16 mouse cellular contexts compared by ENCODE assay signal in the genomic region with DNA sequence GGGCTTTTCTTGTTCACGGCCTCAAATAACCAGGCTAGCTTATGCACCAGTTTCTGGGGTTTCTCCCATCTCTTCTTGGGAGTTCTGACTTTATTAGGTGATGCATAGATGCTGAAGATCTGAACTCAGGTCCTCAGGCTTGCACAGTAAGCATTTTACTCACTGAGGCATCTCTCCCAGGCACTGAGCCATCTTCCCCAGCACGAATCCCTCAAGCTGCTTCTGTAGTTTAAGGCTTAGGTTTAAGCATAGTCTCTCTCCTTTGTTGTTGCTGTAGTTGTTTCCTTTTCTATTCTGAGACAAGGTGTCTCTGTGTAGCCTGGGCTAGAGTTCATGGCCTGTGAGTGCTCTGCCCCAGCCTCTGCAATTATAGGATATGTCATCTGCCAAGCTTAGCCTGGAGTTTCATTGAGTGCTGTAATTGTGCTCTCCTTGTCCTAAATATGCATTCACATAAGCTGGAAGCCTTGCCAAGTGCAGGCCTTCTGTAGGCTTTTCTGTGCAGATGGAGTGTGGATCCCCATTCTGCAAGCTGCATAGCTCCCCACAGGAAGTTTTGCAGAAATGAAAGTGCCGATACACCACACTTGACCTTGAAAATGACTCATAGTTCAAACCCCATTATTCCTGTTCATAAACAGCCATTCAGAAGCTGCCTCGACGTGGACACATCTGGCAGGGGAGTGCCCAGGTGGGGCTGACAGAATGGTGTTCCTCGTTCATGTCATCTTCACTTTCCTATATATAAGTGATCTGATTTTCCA. TPM values are rescaled to one million over a fixed set of nuclear protein-coding genes. Genes with fewer than 3 reads are reported as not detected.
DNase-seq lines count a peak whose midpoint lies in the region; ATAC-seq and TF ChIP-seq lines count a peak whose summit lies in the region.
"Had no signal": no experiment of that assay in that cellular context is flagged by ENCODE, and none has a peak within 500 bp of the region (broad histone marks: within the 10 kb centered on the region; RNA-seq: fewer than 3 reads in every experiment).

No protein-coding gene starts in this region.

- no peaks in the 10 kb centered on the region for H3K9me3 ChIP-seq in forebrain, postnatal 0 days (ENCODE audit: low read length)
- H3K9me3 ChIP-seq in forebrain, embryonic 13.5 days (replicated peaks): no peaks in the 10 kb centered on the region
- no peaks in the 10 kb centered on the region for H3K9me3 ChIP-seq in hindbrain, embryonic 10.5 days
- H3K9me3 ChIP-seq in embryonic facial prominence, embryonic 10.5 days: no peaks in the 10 kb centered on the region
- H3K9me3 ChIP-seq: hindbrain, embryonic 15.5 days; lung, embryonic 15.5 days; midbrain, embryonic 10.5 days had no signal

- H3K4me1 ChIP-seq in forebrain, postnatal 0 days (ENCODE audit: insufficient read depth): no peaks in the 10 kb centered on the region
- H3K4me1 ChIP-seq in forebrain, embryonic 13.5 days: no peaks in the 10 kb centered on the region
- H3K4me1 ChIP-seq in hindbrain, embryonic 10.5 days (replicated peaks): no peaks in the 10 kb centered on the region
- H3K4me1 ChIP-seq in embryonic facial prominence, embryonic 10.5 days: no peaks in the 10 kb centered on the region
- H3K4me1 ChIP-seq: hindbrain, embryonic 15.5 days; lung, embryonic 15.5 days; midbrain, embryonic 10.5 days had no signal

- H3K4me2 ChIP-seq in forebrain, postnatal 0 days (ENCODE audit: low read depth): no peak overlapping the region
- H3K4me2 ChIP-seq in forebrain, embryonic 13.5 days: no peak overlapping the region
- H3K4me2 ChIP-seq: hindbrain, embryonic 15.5 days; lung, embryonic 15.5 days had no signal

- H3K9ac ChIP-seq in forebrain, postnatal 0 days: no peak overlapping the region
- no peak overlapping the region for H3K9ac ChIP-seq in forebrain, embryonic 13.5 days
- H3K9ac ChIP-seq: hindbrain, embryonic 15.5 days; lung, embryonic 15.5 days had no signal

- ATAC-seq in forebrain, postnatal 0 days: no peak
- ATAC-seq in forebrain, embryonic 13.5 days: no peak
- ATAC-seq in CD4-positive, CD25-positive, alpha-beta regulatory T cell, adult 4 months: peak; percentile 69
- ATAC-seq: Patski had no signal

- no peak for TF ChIP-seq CTCF in forebrain, postnatal 0 days (IDR thresholded peaks at IDR 0.05; ENCODE audit: low read depth)

- no peaks in the 10 kb centered on the region for H3K27me3 ChIP-seq in forebrain, postnatal 0 days (ENCODE audit: insufficient read depth, low read length)
- no peaks in the 10 kb centered on the region for H3K27me3 ChIP-seq in forebrain, embryonic 13.5 days
- H3K27me3 ChIP-seq in hindbrain, embryonic 10.5 days (ENCODE audit: insufficient read depth, poor library complexity, severe bottlenecking): no peaks in the 10 kb centered on the region
- no peaks in the 10 kb centered on the region for H3K27me3 ChIP-seq in embryonic facial prominence, embryonic 10.5 days (replicated peaks; ENCODE audit: low read depth, poor library complexity, severe bottlenecking)
- H3K27me3 ChIP-seq: hindbrain, embryonic 15.5 days; lung, embryonic 15.5 days; Patski had no signal

- no peak overlapping the region for H3K4me3 ChIP-seq in forebrain, postnatal 0 days (ENCODE audit: low read depth, low read length)
- no peak overlapping the region for H3K4me3 ChIP-seq in forebrain, embryonic 13.5 days
- no peak overlapping the region for H3K4me3 ChIP-seq in hindbrain, embryonic 10.5 days
- H3K4me3 ChIP-seq in embryonic facial prominence, embryonic 10.5 days: no peak overlapping the region
- H3K4me3 ChIP-seq: hindbrain, embryonic 15.5 days; lung, embryonic 15.5 days; midbrain, embryonic 10.5 days had no signal

- no peaks in the 10 kb centered on the region for H3K36me3 ChIP-seq in forebrain, postnatal 0 days (ENCODE audit: insufficient read depth)
- no peaks in the 10 kb centered on the region for H3K36me3 ChIP-seq in forebrain, embryonic 13.5 days (ENCODE audit: poor library complexity, severe bottlenecking)
- H3K36me3 ChIP-seq in hindbrain, embryonic 10.5 days: no peaks in the 10 kb centered on the region
- H3K36me3 ChIP-seq in embryonic facial prominence, embryonic 10.5 days (replicated peaks): no peaks in the 10 kb centered on the region
- H3K36me3 ChIP-seq: hindbrain, embryonic 15.5 days; lung, embryonic 15.5 days; midbrain, embryonic 10.5 days had no signal

- no peak overlapping the region for H3K27ac ChIP-seq in forebrain, postnatal 0 days (ENCODE audit: low read depth, low read length)
- no peak overlapping the region for H3K27ac ChIP-seq in forebrain, embryonic 13.5 days
- H3K27ac ChIP-seq in hindbrain, embryonic 10.5 days: no peak overlapping the region
- H3K27ac ChIP-seq in embryonic facial prominence, embryonic 10.5 days (replicated peaks): no peak overlapping the region
- H3K27ac ChIP-seq: hindbrain, embryonic 15.5 days; lung, embryonic 15.5 days; midbrain, embryonic 10.5 days had no signal

- DNase-seq in forebrain, postnatal 0 days: peak; percentile 44
- peak; percentile 67 for DNase-seq in layer of hippocampus, adult 11-12 months (ENCODE audit: low spot score)
- DNase-seq in right cerebral cortex, adult 2 months (ENCODE audit: low spot score in 2 of 2): peak; percentile 10 to 45
- no peak for DNase-seq in hindbrain, embryonic 10.5 days (ENCODE audit: low spot score)
- DNase-seq in MN1 (ENCODE audit: low spot score): no peak
- DNase-seq in embryonic facial prominence, embryonic 10.5 days (ENCODE audit: low spot score): no peak
- DNase-seq: adrenal gland, adult 8-10 months; kidney, adult 9 months; liver; thymus, adult 18-20 months had no signal

- 75% methylated on average over 6 of the region's 6 CpGs for WGBS in forebrain, postnatal 0 days
- WGBS in forebrain, embryonic 13.5 days: 82% methylated on average over 6 of the region's 6 CpGs
- 88% methylated on average over 6 of the region's 6 CpGs for WGBS in hindbrain, embryonic 10.5 days
- 86% methylated on average over 6 of the region's 6 CpGs for WGBS in embryonic facial prominence, embryonic 10.5 days

RNA-seq across cellular contexts. Expression of gene Eepd1, which starts 51.7 kb away (rescaled TPM):
- total RNA-seq in forebrain, postnatal 0 days (2014; rRNA removed): 16.3 and 16.5 TPM in 2 replicates
- polyA plus RNA-seq in forebrain, postnatal 0 days (2015; fragmentation: Nextera tagmentation; extraction: Ambion mirVana): 14.8 and 16.8 TPM in 2 replicates
- 8.1 and 8.9 TPM in 2 replicates for polyA plus RNA-seq in forebrain, embryonic 13.5 days (2015; fragmentation: Nextera tagmentation; extraction: Ambion mirVana)
- under 1 TPM; 0.31 to 0.80 TPM for polyA plus RNA-seq in CD4-positive, CD25-positive, alpha-beta regulatory T cell, adult 4 months (2017; shearing (Covaris generic))
- 10.2 and 12.4 TPM in 2 replicates for polyA plus RNA-seq in hindbrain, embryonic 10.5 days (2016; fragmentation: Nextera tagmentation; extraction: Ambion mirVana)
- 19.4 and 20.1 TPM in 2 replicates for polyA plus RNA-seq in embryonic facial prominence, embryonic 10.5 days (2016; fragmentation: Nextera tagmentation; extraction: Ambion mirVana)

Comparison
In these comparisons a context has a peak if more than half of its experiments do, and no peak if none do; other contexts are left out.
1. DNase-seq: peak in forebrain, postnatal 0 days (single experiment), layer of hippocampus, adult 11-12 months (single experiment) and right cerebral cortex, adult 2 months (2 of 2); none in hindbrain, embryonic 10.5 days (single experiment), MN1 (single experiment) and embryonic facial prominence, embryonic 10.5 days (single experiment).